Mouse (Mus musculus): ENCODE measurements around the gene Ptprn2. TPM values are rescaled to one million over a fixed set of nuclear protein-coding genes. Genes with fewer than 3 reads are reported as not detected.
A peak's percentile ranks its signal among the peaks of the same experiment; 100 is the strongest.

Ptprn2 gene
- polyA plus RNA-seq, 1 experiment, result 0.22 TPM

- no peak overlapping the region for H3ac ChIP-seq (ENCODE audit: control insufficient read depth, insufficient read length)
- no peak overlapping the region for H3K4me3 ChIP-seq
- no peaks in the 10 kb centered on the region for H3K79me2 ChIP-seq (ENCODE audit: control insufficient read depth, insufficient read depth)
- TF ChIP-seq MAX (IDR thresholded peaks at IDR 0.05; ENCODE audit: low read depth), result no peak
- no peak for TF ChIP-seq TCF12 (IDR thresholded peaks at IDR 0.05; ENCODE audit: insufficient read depth, poor library complexity, severe bottlenecking)
- no peak for TF ChIP-seq CEBPB (IDR thresholded peaks at IDR 0.05; ENCODE audit: insufficient read depth, poor library complexity, severe bottlenecking)
- TF ChIP-seq SRF (IDR thresholded peaks at IDR 0.05; ENCODE audit: control insufficient read depth, insufficient read length, low read depth), result no peak
- TF ChIP-seq REST (IDR thresholded peaks at IDR 0.05; ENCODE audit: insufficient read depth, insufficient read length), result no peak
- TF ChIP-seq POLR2A (IDR thresholded peaks at IDR 0.05; ENCODE audit: insufficient read length, low read depth), result no peak
- TF ChIP-seq USF1 (IDR thresholded peaks at IDR 0.05; ENCODE audit: low read depth), result no peak
- no peak for TF ChIP-seq TCF3 (IDR thresholded peaks at IDR 0.05; ENCODE audit: insufficient read length, low read depth)
- TF ChIP-seq E2F4 (IDR thresholded peaks at IDR 0.05; ENCODE audit: insufficient read depth), result no peak
- TF ChIP-seq MYOD1 (IDR thresholded peaks at IDR 0.05; ENCODE audit: control insufficient read depth in 1 of 3, insufficient read length in 2 of 3, low read depth in 2 of 3), result no peak
- H3K4me2 ChIP-seq (ENCODE audit: low read depth), result peak overlapping the region; percentile 63
- H3K36me3 ChIP-seq (ENCODE audit: control insufficient read depth, insufficient read depth), result no peaks in the 10 kb centered on the region
- peaks cover 12% of the 10 kb centered on the region for H3K27me3 ChIP-seq (ENCODE audit: control insufficient read depth, insufficient read depth, insufficient read length)
Measured at GRCm38 (mm10) chr12:116619868-116620267, 134.3 kb downstream of the Ptprn2 start.

- no peak overlapping the region for H3K4me2 ChIP-seq (ENCODE audit: low read depth)
- no peak for TF ChIP-seq E2F4 (IDR thresholded peaks at IDR 0.05; ENCODE audit: insufficient read depth)
- no peak for TF ChIP-seq POLR2A (IDR thresholded peaks at IDR 0.05; ENCODE audit: insufficient read length, low read depth)
- no peak for TF ChIP-seq MYOG (IDR thresholded peaks at IDR 0.05; ENCODE audit: control insufficient read depth in 1 of 3, insufficient read depth in 1 of 3, insufficient read length in 2 of 3, low read depth in 2 of 3)
- no peak for TF ChIP-seq CEBPB (IDR thresholded peaks at IDR 0.05; ENCODE audit: insufficient read depth, poor library complexity, severe bottlenecking)
- TF ChIP-seq TCF12 (IDR thresholded peaks at IDR 0.05; ENCODE audit: insufficient read depth, poor library complexity, severe bottlenecking), result no peak
- no peak for TF ChIP-seq USF1 (IDR thresholded peaks at IDR 0.05; ENCODE audit: low read depth)
- TF ChIP-seq TCF3 (IDR thresholded peaks at IDR 0.05; ENCODE audit: insufficient read length, low read depth), result no peak
- TF ChIP-seq SRF (IDR thresholded peaks at IDR 0.05; ENCODE audit: control insufficient read depth, insufficient read length, low read depth), result no peak
- no peak for TF ChIP-seq POLR2AphosphoS2 (IDR thresholded peaks at IDR 0.05; ENCODE audit: insufficient read length, low read depth)
- no peak for TF ChIP-seq MYOD1 (IDR thresholded peaks at IDR 0.05; ENCODE audit: control insufficient read depth in 1 of 3, insufficient read length in 2 of 3, low read depth in 2 of 3)
- no peaks in the 10 kb centered on the region for H3K79me2 ChIP-seq (ENCODE audit: control insufficient read depth, insufficient read depth)
- H3K27me3 ChIP-seq (ENCODE audit: control insufficient read depth, insufficient read depth, insufficient read length), result peaks cover 12% of the 10 kb centered on the region
- H3K4me3 ChIP-seq, result no peak overlapping the region
- no peaks in the 10 kb centered on the region for H3K36me3 ChIP-seq (ENCODE audit: control insufficient read depth, insufficient read depth)
- no peak overlapping the region for H3ac ChIP-seq (ENCODE audit: control insufficient read depth, insufficient read length)
Measured at GRCm38 (mm10) chr12:116620299-116620698, 134.8 kb downstream of the Ptprn2 start.

GRCm38 (mm10) chr12:116621325-116622040 lies 136.0 kb downstream of the Ptprn2 start:
- no peak overlapping the region for H3K4me2 ChIP-seq (ENCODE audit: low read depth)
- H3K36me3 ChIP-seq (ENCODE audit: control insufficient read depth, insufficient read depth), result no peaks in the 10 kb centered on the region
- H3K4me3 ChIP-seq, result no peak overlapping the region
- TF ChIP-seq SRF (IDR thresholded peaks at IDR 0.05; ENCODE audit: control insufficient read depth, insufficient read length, low read depth) (no peak), MAX (IDR thresholded peaks at IDR 0.05; ENCODE audit: low read depth) (no peak), MYOD1 (IDR thresholded peaks at IDR 0.05; ENCODE audit: control insufficient read depth in 1 of 3, insufficient read length in 2 of 3, low read depth in 2 of 3) (no peak), CEBPB (IDR thresholded peaks at IDR 0.05; ENCODE audit: insufficient read depth, poor library complexity, severe bottlenecking) (no peak), E2F4 (IDR thresholded peaks at IDR 0.05; ENCODE audit: insufficient read depth) (no peak), USF1 (IDR thresholded peaks at IDR 0.05; ENCODE audit: low read depth) (no peak), TCF3 (IDR thresholded peaks at IDR 0.05; ENCODE audit: insufficient read length, low read depth) (no peak)
- H3ac ChIP-seq (ENCODE audit: control insufficient read depth, insufficient read length), result no peak overlapping the region
- no peaks in the 10 kb centered on the region for H3K79me2 ChIP-seq (ENCODE audit: control insufficient read depth, insufficient read depth)
- peaks cover 12% of the 10 kb centered on the region for H3K27me3 ChIP-seq (ENCODE audit: control insufficient read depth, insufficient read depth, insufficient read length)

- Histone ChIP-seq H3ac (ENCODE audit: control insufficient read depth, insufficient read length) (no peak overlapping the region), H3K36me3 (ENCODE audit: control insufficient read depth, insufficient read depth) (no peaks in the 10 kb centered on the region), H3K79me2 (ENCODE audit: control insufficient read depth, insufficient read depth) (no peaks in the 10 kb centered on the region), H3K4me2 (ENCODE audit: low read depth) (no peak overlapping the region), H3K4me3 (no peak overlapping the region), H3K27me3 (ENCODE audit: control insufficient read depth, insufficient read depth, insufficient read length) (peaks cover 12% of the 10 kb centered on the region)
- no peak for TF ChIP-seq REST (IDR thresholded peaks at IDR 0.05; ENCODE audit: insufficient read depth, insufficient read length)
- no peak for TF ChIP-seq POLR2A (IDR thresholded peaks at IDR 0.05; ENCODE audit: insufficient read length, low read depth)
- TF ChIP-seq E2F4 (IDR thresholded peaks at IDR 0.05; ENCODE audit: insufficient read depth), result no peak
- TF ChIP-seq TCF12 (IDR thresholded peaks at IDR 0.05; ENCODE audit: insufficient read depth, poor library complexity, severe bottlenecking), result no peak
- no peak for TF ChIP-seq USF1 (IDR thresholded peaks at IDR 0.05; ENCODE audit: low read depth)
- no peak for TF ChIP-seq TCF3 (IDR thresholded peaks at IDR 0.05; ENCODE audit: insufficient read length, low read depth)
- TF ChIP-seq POLR2AphosphoS2 (IDR thresholded peaks at IDR 0.05; ENCODE audit: insufficient read length, low read depth), result no peak
- no peak for TF ChIP-seq SRF (IDR thresholded peaks at IDR 0.05; ENCODE audit: control insufficient read depth, insufficient read length, low read depth)
- TF ChIP-seq MAX (IDR thresholded peaks at IDR 0.05; ENCODE audit: low read depth), result no peak
- TF ChIP-seq MYOG (IDR thresholded peaks at IDR 0.05; ENCODE audit: control insufficient read depth in 1 of 3, insufficient read depth in 1 of 3, insufficient read length in 2 of 3, low read depth in 2 of 3), result no peak
- no peak for TF ChIP-seq MYOD1 (IDR thresholded peaks at IDR 0.05; ENCODE audit: control insufficient read depth in 1 of 3, insufficient read length in 2 of 3, low read depth in 2 of 3)
- no peak for TF ChIP-seq CEBPB (IDR thresholded peaks at IDR 0.05; ENCODE audit: insufficient read depth, poor library complexity, severe bottlenecking)
Measured at GRCm38 (mm10) chr12:116622665-116623387, 137.3 kb downstream of the Ptprn2 start.
